Mouse (Mus musculus) G1E (cell line): Measurements from ENCODE around the gene Ppp4r1. TPM values are rescaled to one million over a fixed set of nuclear protein-coding genes. Genes with fewer than 3 reads are reported as not detected.

Source experiments
- ATAC-seq: 2 replicates; pipeline ENCODE4 v1.8.0; 2016; ENCODE audit warnings: mild to moderate bottlenecking; ENCODE audit not compliant: insufficient number of reproducible peaks, poor library complexity, low FRiP score, severe bottlenecking; ENCODE audit errors: extremely low read depth
- DNase-seq: peaks from one replicate; pipeline ENCODE4 v3.0.0; 2012; ENCODE audit warnings: low spot score
- H3K27me3 ChIP-seq: 2 replicates; pipeline ENCODE4 v1.6.1; 2012; ENCODE audit warnings: mild to moderate bottlenecking, low read length, inconsistent platforms; ENCODE audit not compliant: insufficient read depth
- H3K36me3 ChIP-seq: replicated peaks from 2 replicates; pipeline ENCODE3; 2012; ENCODE audit warnings: mild to moderate bottlenecking, inconsistent platforms
- H3K4me1 ChIP-seq: 2 replicates; pipeline ENCODE4 v1.6.1; 2012; ENCODE audit warnings: low read depth, low read length, inconsistent platforms, mixed read lengths; ENCODE audit not compliant: insufficient read depth
- H3K4me3 ChIP-seq: 2 replicates; pipeline ENCODE4 v1.5.1; 2012; ENCODE audit warnings: low read depth, mild to moderate bottlenecking, inconsistent platforms, low read length, moderate library complexity, mixed read lengths
- H3K9me3 ChIP-seq: replicated peaks from 2 replicates; pipeline ENCODE4 v1.6.1; 2012; ENCODE audit warnings: inconsistent platforms
- CTCF ChIP-seq: IDR thresholded peaks from 2 replicates; pipeline ENCODE4 v1.5.1; 2012; ENCODE audit warnings: low read depth, low read length, inconsistent platforms, mixed read lengths
- GATA1 ChIP-seq: IDR thresholded peaks from 2 replicates; pipeline ENCODE4 v1.6.1; 2012; ENCODE audit warnings: borderline replicate concordance, low read length, inconsistent platforms, mixed read lengths
- GATA2 ChIP-seq: IDR thresholded peaks from 2 replicates; pipeline ENCODE4 v1.6.1; 2012; ENCODE audit warnings: low read depth, low read length, inconsistent platforms, borderline replicate concordance
- POLR2AphosphoS5 ChIP-seq: IDR thresholded peaks from 2 replicates; pipeline ENCODE4 v1.6.1; 2012; ENCODE audit warnings: low read depth, low read length, inconsistent platforms; ENCODE audit not compliant: insufficient replicate concordance
- TAL1 ChIP-seq: conservative IDR thresholded peaks from 2 replicates; pipeline ENCODE4 v1.6.1; 2012; ENCODE audit warnings: low read depth, low read length, inconsistent platforms, mixed read lengths
- polyA plus RNA-seq: library from polyadenylated mRNA; stranded (reverse); fragments of >175 nt; gene quantifications from 2 replicates; pipeline ENCODE4 v1.2.3, GENCODE M21; 2012
- total RNA-seq, 2 experiments: library from RNA; stranded (forward) in 1 of 2; stranded (reverse) in 1 of 2; fragments of 200-1000 nt in 1 of 2; fragments of >200 nt in 1 of 2; fragmentation: Nextera tagmentation in 1 of 2; gene quantifications; 2 replicates each; pipeline ENCODE4 v1.2.3; 2014 to 2017

The Ppp4r1 gene
- total and polyA plus RNA-seq, 3 experiments = 20.0 to 33.0 (median 32.8) TPM

GRCm38 (mm10) chr17:65750301-65750700 is 32.1 kb upstream of the Ppp4r1 start:
- DNase-seq = no peak

GRCm38 (mm10) chr17:65753130-65753529 is 29.2 kb upstream of the Ppp4r1 start:
- no peaks in the 10 kb centered on the region for H3K4me1 ChIP-seq
- no peaks in the 10 kb centered on the region for H3K36me3 ChIP-seq
- no peak overlapping the region for H3K4me3 ChIP-seq
- TF ChIP-seq GATA1 = no peak
- TF ChIP-seq POLR2AphosphoS5 = no peak
- no peak for TF ChIP-seq TAL1
- no peak for TF ChIP-seq GATA2
- TF ChIP-seq CTCF = no peak
- ATAC-seq (no peak), DNase-seq (no peak)
- H3K9me3 ChIP-seq = no peaks in the 10 kb centered on the region
- H3K27me3 ChIP-seq = no peaks in the 10 kb centered on the region

More at GRCm38 (mm10) chr17:65750301-65750700, 32.1 kb upstream of the Ppp4r1 start:
- TF ChIP-seq CTCF (no peak), GATA1 (no peak), TAL1 (no peak), GATA2 (no peak), POLR2AphosphoS5 (no peak)
- Histone ChIP-seq H3K4me1 (no peaks in the 10 kb centered on the region), H3K4me3 (no peak overlapping the region), H3K27me3 (peaks cover 2% of the 10 kb centered on the region; the same call in 1 of the 2 replicates), H3K36me3 (no peaks in the 10 kb centered on the region), H3K9me3 (no peaks in the 10 kb centered on the region)
- no peak for ATAC-seq

- Histone ChIP-seq H3K4me1 (no peaks in the 10 kb centered on the region), H3K36me3 (no peaks in the 10 kb centered on the region), H3K27me3 (peaks cover 2% of the 10 kb centered on the region; the same call in 1 of the 2 replicates), H3K9me3 (no peaks in the 10 kb centered on the region), H3K4me3 (no peak overlapping the region)
- no peak for TF ChIP-seq GATA1
- no peak for TF ChIP-seq GATA2
- TF ChIP-seq POLR2AphosphoS5 = no peak
- TF ChIP-seq CTCF = no peak
- TF ChIP-seq TAL1 = no peak
- ATAC-seq = no peak
- DNase-seq = no peak
These were observed 26.5 kb upstream of the Ppp4r1 start for GRCm38 (mm10) chr17:65755857-65756256.

- DNase-seq (no peak), ATAC-seq (no peak)
- Histone ChIP-seq H3K27me3 (peaks cover 2% of the 10 kb centered on the region; the same call in 1 of the 2 replicates), H3K36me3 (no peaks in the 10 kb centered on the region), H3K9me3 (no peaks in the 10 kb centered on the region), H3K4me1 (no peaks in the 10 kb centered on the region), H3K4me3 (no peak overlapping the region)
- TF ChIP-seq CTCF (no peak), POLR2AphosphoS5 (no peak), GATA1 (no peak), GATA2 (no peak), TAL1 (no peak)
These were observed 25.2 kb upstream of the Ppp4r1 start for GRCm38 (mm10) chr17:65757150-65757549.

GRCm38 (mm10) chr17:65763221-65763620 is 19.2 kb upstream of the Ppp4r1 start:
- H3K4me3 ChIP-seq = no peak overlapping the region
- H3K36me3 ChIP-seq = no peaks in the 10 kb centered on the region
- ATAC-seq (no peak), DNase-seq (no peak)
- peaks cover 4% of the 10 kb centered on the region; the same call in 1 of the 2 replicates for H3K27me3 ChIP-seq
- TF ChIP-seq CTCF = no peak
- TF ChIP-seq GATA1 = no peak
- no peak for TF ChIP-seq POLR2AphosphoS5
- TF ChIP-seq TAL1 = no peak
- no peak for TF ChIP-seq GATA2
- H3K9me3 ChIP-seq = no peaks in the 10 kb centered on the region
- peaks cover 3% of the 10 kb centered on the region for H3K4me1 ChIP-seq

GRCm38 (mm10) chr17:65768486-65768885 is 13.9 kb upstream of the Ppp4r1 start:
- Histone ChIP-seq H3K36me3 (no peaks in the 10 kb centered on the region), H3K4me1 (peaks cover 8% of the 10 kb centered on the region), H3K9me3 (no peaks in the 10 kb centered on the region), H3K27me3 (peaks cover 20% of the 10 kb centered on the region), H3K4me3 (no peak overlapping the region)
- TF ChIP-seq GATA1 (no peak), TAL1 (no peak), GATA2 (no peak), CTCF (no peak), POLR2AphosphoS5 (no peak)
- no peak for DNase-seq
- no peak for ATAC-seq
